Mouse (Mus musculus) megakaryocyte, embryonic 14.5 days (primary cell): ENCODE measurements around the gene Prdm8. TPM values are rescaled to one million over a fixed set of nuclear protein-coding genes. Genes with fewer than 3 reads are reported as not detected.

Experiments used
- H3K27me3 ChIP-seq: replicated peaks from 2 replicates; pipeline ENCODE3; 2012; ENCODE audit warnings: inconsistent platforms
- H3K36me3 ChIP-seq: replicated peaks from 2 replicates; pipeline ENCODE3; 2012; ENCODE audit warnings: low read length, inconsistent platforms, mixed read lengths
- H3K4me1 ChIP-seq: 2 replicates; pipeline ENCODE4 v1.6.1; 2012; ENCODE audit warnings: inconsistent platforms
- H3K4me3 ChIP-seq: replicated peaks from 2 replicates; pipeline ENCODE3; 2012; ENCODE audit warnings: moderate library complexity, mild to moderate bottlenecking, inconsistent platforms
- H3K9me3 ChIP-seq: 2 replicates; pipeline ENCODE4 v1.6.1; 2012; ENCODE audit warnings: inconsistent platforms
- FLI1 ChIP-seq: IDR thresholded peaks from 2 replicates; pipeline ENCODE4 v1.6.1; 2012; ENCODE audit warnings: low read length, inconsistent platforms, mixed read lengths
- GATA1 ChIP-seq: IDR thresholded peaks from 3 replicates; pipeline ENCODE4 v1.6.1; 2012; ENCODE audit warnings: mixed read lengths, low read length, inconsistent platforms, borderline replicate concordance
- polyA plus RNA-seq: library from polyadenylated mRNA; stranded (reverse); fragments of >175 nt; gene quantifications from 2 replicates; pipeline ENCODE4 v1.2.3, GENCODE M21; 2012; ENCODE audit warnings: low replicate concordance; ENCODE audit not compliant: insufficient read depth

Prdm8 gene
- polyA plus RNA-seq, result not detected in 2 replicates

DNA sequence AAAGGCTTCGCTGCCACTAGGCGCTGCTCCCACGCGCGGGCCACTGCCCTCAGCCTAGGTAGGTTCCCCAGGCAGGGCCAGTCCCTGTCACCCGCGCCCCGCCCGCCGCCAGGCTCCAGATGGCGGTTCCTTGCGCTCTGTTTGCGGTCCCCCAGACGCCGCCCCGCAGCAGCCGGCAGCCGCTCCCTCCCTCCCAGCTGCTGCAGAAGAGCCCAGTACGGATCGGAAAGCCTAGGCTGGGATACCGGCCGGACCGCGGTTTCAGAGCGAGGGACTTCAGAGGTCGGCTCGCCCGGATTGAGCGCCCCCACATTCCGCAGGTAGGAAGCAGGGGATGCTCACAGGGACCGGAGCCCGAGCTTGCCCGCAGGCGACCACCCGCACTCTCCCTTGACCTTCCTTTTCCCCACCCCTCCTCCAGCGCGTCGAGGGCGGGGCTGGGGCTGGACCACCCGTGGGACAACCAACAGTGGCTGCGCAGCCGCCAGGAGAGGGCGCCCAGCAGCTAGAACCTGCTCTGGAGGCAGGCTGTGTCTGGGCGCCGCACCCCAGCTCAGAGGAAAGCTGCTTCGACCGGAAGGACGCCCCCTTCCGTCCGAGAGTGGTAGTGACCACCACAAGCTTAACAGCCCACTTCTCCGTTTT is at the start of gene Prdm8:
Gene Prdm8 (plus strand): TSS at position 19 of the 645 bp plus-strand sequence.
- peaks cover 69% of the 10 kb centered on the region for H3K27me3 ChIP-seq
- TF ChIP-seq GATA1 (no peak), FLI1 (no peak)
- peak within 1 kb of the TSS; percentile 81 for H3K4me3 ChIP-seq
- H3K9me3 ChIP-seq, result peaks cover 16% of the 10 kb centered on the region; the same call in 1 of the 2 replicates
- H3K4me1 ChIP-seq, result peaks cover 21% of the 10 kb centered on the region
- no peaks in the 10 kb centered on the region for H3K36me3 ChIP-seq

DNA sequence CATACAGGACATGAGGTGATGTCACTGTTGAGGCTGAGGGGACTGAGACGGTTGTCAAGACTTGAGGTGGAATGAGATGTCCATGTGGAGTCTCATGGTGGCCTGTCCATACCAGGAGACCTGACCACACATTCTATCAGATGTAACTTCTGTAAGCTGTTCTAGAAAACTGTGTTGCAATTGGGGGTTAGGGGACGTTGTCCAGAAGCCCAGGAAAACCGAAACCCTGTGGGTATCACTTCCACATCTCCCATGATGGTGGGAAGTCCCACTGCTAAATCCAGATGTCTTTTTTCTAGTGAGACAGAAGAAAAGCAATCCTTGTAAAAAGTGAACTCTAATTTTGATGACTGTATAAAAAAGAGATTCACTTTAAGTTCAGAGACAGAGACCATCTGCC is 39.9 kb upstream of the Prdm8 start:
- no peaks in the 10 kb centered on the region for H3K9me3 ChIP-seq
- H3K4me1 ChIP-seq, result no peaks in the 10 kb centered on the region
- no peak overlapping the region for H3K4me3 ChIP-seq
- TF ChIP-seq FLI1 (no peak), GATA1 (no peak)
- H3K27me3 ChIP-seq, result no peaks in the 10 kb centered on the region
- H3K36me3 ChIP-seq, result no peaks in the 10 kb centered on the region

DNA sequence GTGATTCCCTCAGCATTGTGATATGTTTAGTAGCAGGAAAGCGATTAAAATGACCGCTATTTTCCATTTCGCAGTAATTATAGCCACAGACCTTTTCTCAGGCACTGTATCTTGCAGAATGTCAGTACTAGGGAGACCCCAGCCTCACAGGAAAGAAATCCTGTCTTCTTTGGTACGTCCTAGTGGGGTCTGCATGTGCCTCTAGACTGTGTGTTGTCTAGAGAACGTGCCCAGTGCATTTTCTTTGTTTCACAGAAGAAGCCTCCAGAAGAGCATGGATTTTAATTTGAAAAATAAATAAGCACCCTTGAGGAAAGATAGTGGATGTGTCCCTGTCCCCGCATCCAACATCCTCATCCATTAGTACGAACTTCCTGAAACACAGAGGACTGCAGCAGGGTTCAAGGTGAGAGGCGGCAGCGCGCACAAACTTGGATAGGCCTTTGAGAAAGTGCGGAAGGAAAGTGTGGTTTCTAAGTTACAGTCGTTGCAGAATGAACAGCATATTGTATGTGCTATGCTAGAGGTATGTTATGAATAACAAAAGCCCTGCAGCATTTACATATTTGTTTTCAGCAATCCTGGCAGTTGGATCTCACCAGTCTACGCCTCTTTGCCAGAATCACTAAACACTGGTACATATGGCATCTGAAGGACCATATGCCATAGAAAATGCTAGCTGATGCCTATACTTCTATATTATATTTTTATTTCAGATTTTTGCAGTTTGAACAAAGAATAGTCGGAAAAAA is 28.3 kb upstream of the Prdm8 start:
- Histone ChIP-seq H3K4me1 (no peaks in the 10 kb centered on the region), H3K4me3 (no peak overlapping the region), H3K27me3 (no peaks in the 10 kb centered on the region), H3K9me3 (no peaks in the 10 kb centered on the region), H3K36me3 (no peaks in the 10 kb centered on the region)
- no peak for TF ChIP-seq FLI1
- TF ChIP-seq GATA1, result no peak

DNA sequence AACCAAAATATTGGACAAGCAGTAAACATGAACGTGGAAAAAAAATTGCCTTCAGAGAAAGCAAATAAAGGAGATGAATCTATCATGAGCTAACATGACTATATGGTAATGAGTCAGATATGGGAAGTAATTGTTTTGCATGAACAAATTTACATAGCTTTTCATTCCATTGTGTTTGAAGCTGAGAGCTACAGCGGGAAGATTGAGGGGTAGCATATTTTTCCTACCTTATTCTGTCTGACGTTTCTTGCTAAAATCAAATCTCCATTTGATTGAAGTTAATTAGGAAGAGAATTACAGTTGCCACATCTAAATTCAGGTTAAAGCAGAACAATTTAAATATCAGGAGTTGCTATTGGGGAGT is 27.7 kb upstream of the Prdm8 start:
- TF ChIP-seq GATA1 (no peak), FLI1 (no peak)
- Histone ChIP-seq H3K27me3 (no peaks in the 10 kb centered on the region), H3K4me3 (no peak overlapping the region), H3K4me1 (no peaks in the 10 kb centered on the region), H3K36me3 (no peaks in the 10 kb centered on the region), H3K9me3 (no peaks in the 10 kb centered on the region)

DNA sequence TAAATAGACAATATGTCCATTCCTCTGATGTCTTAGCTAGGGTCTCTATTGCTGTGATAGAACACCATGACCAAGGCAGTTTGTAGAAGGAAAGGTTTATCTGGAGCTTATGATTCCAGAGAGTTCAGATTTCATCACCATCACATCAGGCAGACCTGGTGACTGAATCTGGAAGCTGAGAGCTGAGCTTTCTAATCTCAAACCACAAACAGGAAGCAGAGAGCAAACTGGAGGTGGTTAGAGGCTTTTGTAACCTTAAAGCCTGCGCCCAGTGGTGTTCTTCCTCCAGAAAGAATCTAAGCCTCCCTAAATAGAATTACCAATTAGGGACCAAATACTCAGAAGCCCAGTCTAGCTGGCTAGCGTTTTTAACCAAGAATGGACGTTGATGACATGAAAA is 20.1 kb upstream of the Prdm8 start:
- no peak overlapping the region for H3K4me3 ChIP-seq
- H3K36me3 ChIP-seq, result no peaks in the 10 kb centered on the region
- no peaks in the 10 kb centered on the region for H3K27me3 ChIP-seq
- H3K9me3 ChIP-seq, result no peaks in the 10 kb centered on the region
- no peaks in the 10 kb centered on the region for H3K4me1 ChIP-seq
- TF ChIP-seq GATA1 (no peak), FLI1 (no peak)

DNA sequence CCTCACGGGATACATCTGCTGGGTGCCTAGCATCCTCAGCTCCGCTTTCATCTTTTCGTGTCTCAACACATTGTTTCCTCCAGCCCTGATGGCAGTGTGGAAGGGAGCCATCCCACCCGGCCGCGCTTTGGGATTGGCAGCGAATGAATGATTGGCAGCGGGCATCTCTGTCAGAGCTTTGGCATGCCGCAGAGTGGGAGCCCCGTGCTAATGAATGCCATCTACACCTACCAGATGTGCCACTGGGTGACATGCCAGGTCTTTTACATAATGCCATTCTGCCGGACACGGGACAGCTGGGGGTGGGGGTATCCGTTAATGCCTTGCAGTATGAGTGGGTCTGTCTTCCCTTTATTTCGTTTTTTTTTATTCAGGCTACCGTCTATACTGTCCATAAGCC is 882 bp upstream of the Prdm8 start:
- no peaks in the 10 kb centered on the region for H3K36me3 ChIP-seq
- peaks cover 57% of the 10 kb centered on the region for H3K27me3 ChIP-seq
- H3K4me3 ChIP-seq, result no peak overlapping the region
- TF ChIP-seq GATA1, result no peak
- TF ChIP-seq FLI1, result no peak
- peaks cover 16% of the 10 kb centered on the region; the same call in 1 of the 2 replicates for H3K9me3 ChIP-seq
- peaks cover 21% of the 10 kb centered on the region for H3K4me1 ChIP-seq

DNA sequence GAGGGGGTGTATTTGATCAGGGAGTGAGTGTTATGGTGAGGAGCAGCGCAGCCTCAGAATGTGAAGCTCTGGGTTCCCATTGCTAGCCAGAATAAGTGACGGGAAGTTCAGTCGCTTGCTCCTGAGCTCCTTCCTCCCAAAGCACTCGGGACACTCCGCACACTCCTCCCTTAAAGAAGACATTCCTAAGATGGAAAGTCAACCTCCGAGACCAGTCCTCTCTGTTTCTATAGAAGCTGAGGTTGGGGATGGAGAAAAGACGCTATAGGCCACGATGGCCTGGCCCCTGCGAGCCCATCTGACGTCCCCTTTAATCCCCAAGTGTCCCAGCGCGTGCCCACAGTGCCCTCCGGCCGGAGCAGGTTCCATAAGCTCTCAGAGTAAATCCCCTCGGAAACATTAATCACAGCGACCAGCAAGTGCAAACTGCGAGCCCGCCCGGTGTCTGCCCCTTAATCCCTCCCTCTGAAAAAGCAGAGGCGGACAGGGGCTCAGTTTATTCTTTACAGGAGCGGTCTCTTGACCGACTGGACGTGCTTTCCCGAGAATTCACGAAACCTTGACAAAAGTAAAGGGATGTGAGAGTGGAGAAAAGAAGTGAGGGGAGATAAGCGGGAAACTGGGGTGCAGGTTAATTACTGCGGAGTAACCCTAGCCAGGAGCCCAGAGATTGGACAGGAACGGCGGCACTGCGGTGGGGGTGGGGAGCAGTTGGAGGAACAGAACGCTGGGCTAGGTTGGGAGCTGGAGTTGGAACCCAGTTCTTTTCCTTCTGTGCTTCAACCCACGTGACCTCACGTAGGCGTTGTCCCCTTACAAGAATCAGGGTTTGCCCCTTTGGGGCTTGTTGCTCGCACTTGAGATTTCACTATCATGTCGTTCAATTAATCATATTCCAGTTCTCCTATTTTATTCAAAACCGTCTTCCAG is 1.6 kb downstream of the Prdm8 start:
- Histone ChIP-seq H3K4me1 (peaks cover 21% of the 10 kb centered on the region), H3K27me3 (peaks cover 83% of the 10 kb centered on the region), H3K36me3 (no peaks in the 10 kb centered on the region), H3K9me3 (peaks cover 24% of the 10 kb centered on the region), H3K4me3 (no peak overlapping the region)
- no peak for TF ChIP-seq GATA1
- TF ChIP-seq FLI1, result no peak

DNA sequence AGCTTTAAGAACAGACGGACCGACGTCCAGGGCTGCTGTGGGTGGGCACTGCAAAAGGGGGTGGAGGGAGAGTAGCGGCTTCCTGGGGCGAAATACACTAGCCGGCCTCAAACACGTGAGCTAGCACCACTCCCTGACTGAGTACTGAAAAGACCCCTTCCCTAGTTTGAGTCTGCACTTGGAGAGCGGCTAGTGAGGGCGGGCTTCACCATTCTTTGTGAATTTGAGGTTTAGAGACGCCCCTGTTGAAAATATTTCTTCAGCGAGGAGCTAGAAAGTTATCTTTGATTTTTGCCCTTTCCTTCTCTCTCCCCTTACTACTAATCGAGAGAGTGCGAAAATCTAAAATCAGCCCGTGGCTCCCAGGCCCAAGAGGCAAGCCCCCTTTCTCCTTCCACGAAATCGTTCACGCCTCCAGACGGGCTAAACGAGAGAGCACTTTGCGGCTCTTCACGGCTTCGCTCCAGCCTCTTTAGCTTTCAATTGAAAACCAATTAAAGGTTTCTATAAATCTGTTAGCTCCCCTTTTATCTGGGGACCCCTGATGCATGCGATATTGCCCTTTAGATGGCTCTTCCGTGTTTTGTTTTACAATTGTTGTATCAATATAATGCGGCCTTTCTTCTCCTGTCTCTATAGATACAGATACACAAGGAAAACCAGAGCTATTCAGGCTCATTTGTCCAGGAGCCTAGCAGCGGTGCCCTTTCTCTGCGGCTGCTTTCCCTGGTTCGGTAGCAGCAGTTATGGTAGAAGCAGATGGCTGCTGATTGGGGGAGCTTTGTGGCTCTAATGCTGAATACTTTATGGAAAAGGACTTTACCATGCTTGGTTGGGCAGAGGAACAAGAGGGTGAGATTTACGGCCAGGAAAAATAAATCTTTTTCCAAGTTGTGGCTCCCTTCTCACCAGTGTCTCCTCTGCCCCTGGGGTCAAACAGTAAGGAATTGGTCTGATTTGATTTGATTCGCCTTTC is 2.7 kb downstream of the Prdm8 start:
- peaks cover 83% of the 10 kb centered on the region for H3K27me3 ChIP-seq
- TF ChIP-seq GATA1 (no peak), FLI1 (no peak)
- no peaks in the 10 kb centered on the region for H3K36me3 ChIP-seq
- H3K4me1 ChIP-seq, result peaks cover 21% of the 10 kb centered on the region
- H3K9me3 ChIP-seq, result peaks cover 24% of the 10 kb centered on the region
- no peak overlapping the region for H3K4me3 ChIP-seq
